Mouse (Mus musculus) embryonic fibroblast, embryonic 13.5 days (primary cell): ENCODE data around the gene Agap1. TPM values are rescaled to one million over a fixed set of nuclear protein-coding genes. Genes with fewer than 3 reads are reported as not detected.

Experiments
- H3K27ac ChIP-seq: 2 replicates; pipeline ENCODE4 v1.5.1; 2012; ENCODE audit warnings: low read length, control low read depth, inconsistent platforms; ENCODE audit not compliant: insufficient read depth
- H3K4me1 ChIP-seq: 2 replicates; pipeline ENCODE4 v1.6.1; 2011; ENCODE audit warnings: low read length; ENCODE audit not compliant: control insufficient read depth, insufficient read depth
- H3K4me3 ChIP-seq: 2 replicates; pipeline ENCODE4 v1.5.1; 2011; ENCODE audit warnings: mild to moderate bottlenecking, control low read depth, low read length; ENCODE audit not compliant: insufficient read depth
- CTCF ChIP-seq: IDR thresholded peaks from 2 replicates; pipeline ENCODE4 v1.5.1; 2011; ENCODE audit warnings: mild to moderate bottlenecking, control low read depth, low read length, moderate library complexity, borderline replicate concordance; ENCODE audit not compliant: insufficient read depth
- POLR2A ChIP-seq: IDR thresholded peaks from 2 replicates; pipeline ENCODE4 v1.6.1; 2011; ENCODE audit warnings: low read depth, mild to moderate bottlenecking, control low read depth, low read length, moderate library complexity
- polyA plus RNA-seq: library from polyadenylated mRNA; stranded (reverse); fragments of >200 nt; gene quantifications from 2 replicates; pipeline ENCODE4 v1.2.4, GENCODE M21; 2011; ENCODE audit warnings: low read depth; ENCODE audit not compliant: missing spikeins, insufficient read length

The Agap1 gene
- polyA plus RNA-seq, 1 experiment: 32.1 TPM

DNA sequence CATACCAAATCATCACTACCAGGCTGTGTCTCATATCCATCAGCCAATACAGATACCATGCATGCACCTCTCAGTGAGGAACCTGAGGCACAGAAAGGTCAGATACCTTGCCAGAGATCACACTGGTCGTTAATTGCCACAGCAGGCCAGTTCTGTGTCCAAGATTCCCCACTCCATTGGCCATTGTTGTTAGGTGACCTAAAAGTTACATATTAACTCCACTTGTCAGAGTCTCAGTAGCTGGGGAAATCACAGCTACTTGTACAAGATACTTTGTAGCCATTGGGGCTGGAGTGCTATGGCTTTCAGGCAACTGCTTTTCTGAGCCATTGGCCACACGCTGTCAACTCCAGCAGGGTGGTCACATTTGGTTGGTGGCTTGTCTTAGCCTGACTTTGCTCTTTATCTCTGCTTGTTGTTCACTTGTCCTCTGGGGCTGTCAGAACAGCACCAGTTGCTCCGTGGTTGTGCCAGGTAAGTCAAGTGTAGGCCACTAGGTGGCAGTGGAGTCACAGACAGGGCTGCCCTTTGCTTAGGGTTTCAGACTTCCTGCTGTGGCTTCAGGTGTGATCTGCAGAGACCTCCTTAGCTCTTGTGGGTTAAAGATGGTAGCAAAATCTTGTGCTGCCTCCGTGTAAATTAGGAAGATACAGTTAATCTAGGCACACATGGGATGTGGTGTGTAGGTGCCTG is 191.9 kb downstream of the Agap1 start:
- peak; percentile 96 for TF ChIP-seq CTCF
- TF ChIP-seq POLR2A: no peak
- Histone ChIP-seq H3K4me3 (no peak overlapping the region), H3K27ac (no peak overlapping the region), H3K4me1 (peaks cover 5% of the 10 kb centered on the region; the same call in 1 of the 2 replicates)

DNA sequence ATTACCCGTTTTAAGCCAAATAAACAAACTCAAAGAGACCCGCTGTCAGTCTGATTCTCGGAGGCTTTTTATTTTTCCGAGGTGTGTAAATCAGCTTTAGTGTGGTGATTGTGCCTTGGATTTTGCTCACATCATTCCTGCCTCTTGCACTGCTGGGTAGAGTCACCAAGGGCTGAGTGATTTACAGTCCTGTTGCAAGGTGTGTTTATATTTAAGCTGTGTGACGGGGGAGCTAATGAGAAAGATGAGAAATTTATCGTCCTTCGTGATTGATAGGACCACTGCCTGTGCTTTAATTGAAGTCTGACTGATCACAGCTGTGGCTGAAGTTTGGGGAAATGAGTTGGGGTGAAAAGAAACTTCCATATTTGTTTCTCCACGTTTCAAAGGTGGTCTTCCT is 192.9 kb downstream of the Agap1 start:
- peaks cover 5% of the 10 kb centered on the region; the same call in 1 of the 2 replicates for H3K4me1 ChIP-seq
- TF ChIP-seq POLR2A: no peak
- TF ChIP-seq CTCF: no peak
- no peak overlapping the region for H3K4me3 ChIP-seq
- no peak overlapping the region for H3K27ac ChIP-seq

DNA sequence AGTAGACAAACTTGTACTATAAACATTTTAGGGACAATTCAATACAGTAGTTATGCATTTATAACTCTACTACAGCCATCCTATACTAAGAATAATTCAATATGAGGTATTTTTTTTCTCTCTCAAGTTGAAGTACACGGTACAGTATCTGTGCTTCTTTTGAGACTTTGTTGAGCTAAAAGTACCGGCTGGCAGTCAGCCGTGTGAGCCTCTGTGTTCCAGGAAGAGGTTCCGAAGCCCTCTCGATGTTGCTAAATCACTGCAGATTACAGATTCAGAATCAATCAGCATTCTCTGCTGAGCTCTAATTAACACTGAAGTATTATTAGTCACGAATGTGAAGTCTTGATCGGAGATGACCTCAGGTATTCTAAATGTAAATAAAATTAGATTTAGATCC is 196.0 kb downstream of the Agap1 start:
- no peak overlapping the region for H3K27ac ChIP-seq
- H3K4me3 ChIP-seq: no peak overlapping the region
- H3K4me1 ChIP-seq: no peaks in the 10 kb centered on the region
- TF ChIP-seq POLR2A: no peak
- TF ChIP-seq CTCF: no peak

DNA sequence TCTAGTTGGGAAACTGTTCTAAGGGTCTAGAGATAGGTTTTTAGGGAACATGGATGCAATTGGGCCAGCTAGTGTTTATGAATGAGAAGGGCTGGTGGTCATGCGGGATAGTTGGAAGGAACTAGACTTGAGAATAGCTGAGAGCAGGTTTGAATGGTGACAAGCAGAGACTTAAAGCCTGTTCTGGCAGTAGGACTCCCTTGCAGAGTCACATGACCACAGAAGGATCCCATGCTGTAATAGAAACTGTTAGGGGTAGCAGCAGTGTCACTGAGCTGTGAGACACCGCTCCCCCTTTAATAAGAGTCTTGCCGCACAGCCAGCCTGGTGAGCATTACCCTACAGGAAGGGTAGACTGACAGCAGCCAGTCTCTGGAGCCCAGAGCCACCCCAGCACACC is 201.6 kb downstream of the Agap1 start:
- TF ChIP-seq POLR2A: no peak
- 0 out of 2 replicates have a peak, but pooled peaks cover 3% of the 10 kb centered on the region for H3K4me1 ChIP-seq
- 0 out of 2 replicates have a peak overlapping the region, but pooled peaks have one; percentile 10 for H3K27ac ChIP-seq
- no peak overlapping the region for H3K4me3 ChIP-seq

DNA sequence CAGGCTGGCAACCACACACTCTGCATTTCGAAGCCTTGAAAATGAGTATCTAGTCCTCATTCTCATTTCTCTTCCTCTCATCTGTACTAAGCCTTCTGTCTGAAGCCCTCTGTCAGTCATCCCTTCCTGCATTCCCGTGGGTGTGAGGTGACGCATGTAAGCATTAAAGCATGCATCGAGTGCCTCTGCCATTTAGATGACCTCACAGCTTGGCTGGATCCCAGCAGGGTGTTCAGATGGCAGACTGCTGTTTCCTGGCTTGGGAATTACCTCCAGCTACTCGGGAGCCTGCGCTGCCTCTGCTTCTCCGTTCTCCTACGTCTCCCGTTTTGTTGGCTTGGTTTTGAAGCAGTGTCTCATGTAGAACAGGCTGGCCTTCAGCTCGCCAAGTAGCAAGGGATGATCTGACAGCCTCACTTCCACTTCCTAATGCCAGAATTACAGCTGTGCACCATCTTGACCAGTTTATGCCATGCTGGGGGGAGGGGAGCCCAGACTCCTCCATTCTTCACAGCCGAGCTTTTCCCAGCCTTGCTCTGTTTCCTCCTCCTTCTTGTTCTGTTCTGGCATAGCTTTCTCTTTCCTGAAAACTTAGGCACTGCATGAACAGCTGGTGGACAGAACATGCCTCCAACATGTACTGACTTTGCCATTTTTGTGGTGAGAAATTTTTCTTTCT is 202.2 kb downstream of the Agap1 start:
- Histone ChIP-seq H3K4me1 (0 out of 2 replicates have a peak, but pooled peaks cover 3% of the 10 kb centered on the region), H3K4me3 (no peak overlapping the region), H3K27ac (peak overlapping the region; percentile 89)
- no peak for TF ChIP-seq CTCF
- peak; percentile 49; the same call in 1 of the 2 replicates for TF ChIP-seq POLR2A

DNA sequence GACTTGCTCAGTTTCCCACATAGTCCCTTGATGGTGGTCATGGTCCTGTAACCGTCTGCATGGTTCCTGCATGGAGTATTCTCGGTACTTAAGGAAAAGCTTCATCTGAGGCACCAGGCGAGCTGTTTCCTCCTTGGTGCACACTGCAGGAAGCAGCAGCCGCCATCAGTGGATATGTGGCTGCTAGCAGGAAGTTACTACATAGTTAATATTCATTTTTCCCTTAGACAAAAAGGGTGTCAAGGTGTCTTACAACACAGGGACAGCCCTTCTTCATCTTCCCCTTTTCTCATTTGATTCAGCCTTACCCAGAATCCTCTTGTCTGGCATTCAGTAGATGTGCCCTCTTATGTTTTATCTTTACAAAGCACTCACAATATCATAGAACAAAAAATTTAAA is 206.2 kb downstream of the Agap1 start:
- 0 out of 2 replicates have a peak, but pooled peaks cover 3% of the 10 kb centered on the region for H3K4me1 ChIP-seq
- no peak overlapping the region for H3K27ac ChIP-seq
- TF ChIP-seq CTCF (no peak), POLR2A (no peak)
- no peak overlapping the region for H3K4me3 ChIP-seq

DNA sequence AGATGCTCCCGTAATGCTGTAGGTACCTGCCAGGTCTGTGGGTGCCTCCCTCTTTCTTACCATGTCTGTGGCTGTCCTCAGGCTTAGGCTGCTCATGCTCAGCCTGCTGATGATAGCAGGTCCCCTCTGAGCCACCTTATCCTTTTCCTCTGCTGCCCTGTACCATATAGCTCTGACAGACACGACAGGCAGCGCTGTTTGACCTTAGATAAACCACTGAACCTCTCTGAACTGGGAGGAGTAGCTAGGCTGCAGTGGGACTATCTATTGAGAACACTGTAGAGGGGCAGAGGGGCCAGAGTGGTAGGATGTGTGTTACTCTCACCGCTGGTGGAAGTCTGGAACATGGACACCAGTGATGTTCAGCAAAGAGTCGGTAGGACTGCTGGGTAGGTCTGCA is 211.5 kb downstream of the Agap1 start:
- Histone ChIP-seq H3K27ac (no peak overlapping the region), H3K4me3 (no peak overlapping the region), H3K4me1 (no peaks in the 10 kb centered on the region)
- TF ChIP-seq POLR2A: no peak
- no peak for TF ChIP-seq CTCF

DNA sequence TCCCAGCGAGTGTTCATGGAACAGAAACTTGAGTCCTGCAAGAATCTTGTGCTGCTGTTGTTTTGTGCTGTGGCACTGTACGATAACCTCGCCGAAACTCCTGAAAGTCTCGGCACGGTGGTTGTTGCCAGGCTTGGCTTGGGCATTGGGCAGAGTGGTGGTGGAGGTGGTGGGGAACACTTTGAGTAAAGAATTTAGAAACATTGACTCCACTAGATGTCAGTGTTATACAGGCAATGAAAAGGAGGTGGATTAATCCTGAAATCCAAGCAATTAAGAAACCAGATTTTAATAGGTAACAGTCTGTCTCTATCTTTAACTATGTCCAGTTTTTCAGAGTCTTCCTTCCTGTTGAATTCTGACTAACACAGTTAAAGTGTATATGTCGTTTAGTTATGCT is 212.8 kb downstream of the Agap1 start:
- H3K4me3 ChIP-seq: no peak overlapping the region
- no peak overlapping the region for H3K27ac ChIP-seq
- TF ChIP-seq POLR2A: no peak
- TF ChIP-seq CTCF: no peak
- no peaks in the 10 kb centered on the region for H3K4me1 ChIP-seq

DNA sequence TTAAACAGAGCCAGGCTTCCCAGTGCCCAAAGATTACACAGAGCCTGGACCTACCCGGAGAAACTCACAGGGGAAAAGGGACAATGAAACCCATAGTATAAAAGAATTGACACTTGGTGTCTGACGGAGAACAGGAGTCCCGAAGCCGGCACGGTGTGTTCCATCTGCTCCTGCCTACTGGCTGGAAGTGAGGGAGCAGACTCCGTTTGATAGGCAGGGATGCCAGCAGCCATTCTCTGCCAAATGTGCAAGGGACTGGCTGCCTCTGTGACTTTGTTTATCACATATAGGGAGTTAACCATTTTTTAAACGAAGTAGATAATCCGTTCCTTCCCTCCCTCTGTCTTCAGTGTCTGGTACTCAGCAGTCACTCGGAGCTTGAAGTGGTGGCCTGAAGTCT is 214.0 kb downstream of the Agap1 start:
- TF ChIP-seq CTCF (no peak), POLR2A (no peak)
- H3K4me3 ChIP-seq: no peak overlapping the region
- no peak overlapping the region for H3K27ac ChIP-seq
- no peaks in the 10 kb centered on the region for H3K4me1 ChIP-seq

DNA sequence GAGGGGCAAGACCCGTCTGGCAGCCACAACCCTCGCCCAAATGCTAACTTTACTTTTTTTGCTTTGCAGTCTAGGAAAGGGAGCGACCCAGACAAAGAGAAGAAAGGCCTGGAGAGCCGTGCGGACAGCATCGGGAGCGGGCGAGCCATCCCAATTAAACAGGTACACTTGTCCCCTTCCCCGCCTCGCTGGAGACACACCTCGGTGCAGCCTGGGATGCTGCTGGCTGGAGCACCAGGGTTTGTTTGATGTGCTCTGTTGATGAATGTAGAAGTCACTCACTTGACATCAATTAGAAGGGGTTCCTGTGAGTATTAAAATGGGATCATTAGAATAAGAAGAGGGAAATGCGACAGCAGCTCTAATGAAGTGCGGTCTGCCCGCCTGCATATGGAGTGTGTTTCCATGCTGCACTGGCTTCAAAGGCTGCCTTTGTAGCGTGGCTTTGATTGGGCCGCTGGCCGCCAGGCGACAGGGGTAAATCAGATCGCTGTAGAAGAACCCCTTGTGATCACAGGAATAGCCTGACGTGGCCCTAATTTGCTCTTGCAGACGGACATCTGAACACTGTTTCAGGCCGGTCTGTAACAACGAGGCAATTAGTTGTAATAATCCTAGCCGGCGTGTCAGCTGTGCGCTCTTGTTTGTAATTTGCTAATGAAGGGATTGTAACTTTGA is 216.6 kb downstream of the Agap1 start:
- TF ChIP-seq POLR2A (no peak), CTCF (no peak)
- H3K27ac ChIP-seq: no peak overlapping the region
- no peak overlapping the region for H3K4me3 ChIP-seq
- H3K4me1 ChIP-seq: no peaks in the 10 kb centered on the region
